Mouse (Mus musculus): ENCODE data around the gene P4hb. TPM values are rescaled to one million over a fixed set of nuclear protein-coding genes. Genes with fewer than 3 reads are reported as not detected.
"Not testable (repeated sequence)": the region's sequence is repeated elsewhere in the genome, so short reads cannot be mapped to it uniquely, and the experiment has no call there.

The P4hb gene
- total RNA-seq, 2 experiments from 2014 or later: 127 to 136 TPM

GRCm38 (mm10) chr11:120575046-120575445 is 2.0 kb upstream of the P4hb start:
- no peak for DNase-seq (ENCODE audit: extremely low spot score in 1 of 2, low spot score in 1 of 2)

- no peak for DNase-seq (ENCODE audit: extremely low spot score in 1 of 2, low spot score in 1 of 2)
Measured at GRCm38 (mm10) chr11:120574278-120574600, 1.2 kb upstream of the P4hb start.

GRCm38 (mm10) chr11:120573585-120574277 is 678 bp upstream of the P4hb start:
- no peak for DNase-seq (ENCODE audit: extremely low spot score in 1 of 2, low spot score in 1 of 2)

- no peak for DNase-seq (ENCODE audit: extremely low spot score in 1 of 2, low spot score in 1 of 2)
Measured at GRCm38 (mm10) chr11:120572417-120572751, 669 bp downstream of the P4hb start.

DNA sequence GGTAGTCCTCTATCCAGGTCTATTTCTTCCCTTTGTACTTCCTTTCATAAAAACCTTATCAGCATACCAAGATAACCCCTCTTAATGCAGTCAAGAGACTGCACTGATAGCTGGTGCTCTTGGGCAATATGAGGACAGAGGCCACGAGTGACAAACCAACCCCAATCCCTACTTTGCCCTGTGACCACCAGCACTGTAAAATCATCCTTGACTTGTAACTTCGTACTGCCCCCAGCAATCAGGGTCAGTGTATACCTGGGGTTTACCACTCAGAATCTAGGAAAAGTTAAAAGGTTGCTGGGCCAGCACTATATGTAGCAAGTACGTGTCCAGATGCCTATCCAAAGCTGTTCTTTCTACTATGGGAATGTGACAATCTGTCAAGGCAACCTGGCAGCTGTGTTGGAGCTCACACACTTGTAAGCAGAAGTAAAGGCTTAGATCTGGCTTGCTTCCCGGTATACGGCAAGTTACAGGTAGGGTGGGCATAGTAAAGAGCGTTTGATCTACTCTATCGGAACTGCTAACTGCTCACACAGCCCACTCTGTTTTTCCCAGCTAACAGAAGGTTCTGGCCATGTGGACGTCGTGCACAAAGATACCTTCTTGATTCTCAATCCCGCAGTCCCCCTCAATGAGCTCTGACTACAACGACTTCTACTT is 1.2 kb downstream of the P4hb start:
- no peak for DNase-seq (ENCODE audit: extremely low spot score in 1 of 2, low spot score in 1 of 2)

GRCm38 (mm10) chr11:120571122-120571521 is 1.9 kb downstream of the P4hb start:
- no peak for DNase-seq (ENCODE audit: extremely low spot score in 1 of 2, low spot score in 1 of 2)

GRCm38 (mm10) chr11:120568324-120568723 is 4.7 kb downstream of the P4hb start:
- no peak for DNase-seq (ENCODE audit: extremely low spot score in 1 of 2, low spot score in 1 of 2)

DNA sequence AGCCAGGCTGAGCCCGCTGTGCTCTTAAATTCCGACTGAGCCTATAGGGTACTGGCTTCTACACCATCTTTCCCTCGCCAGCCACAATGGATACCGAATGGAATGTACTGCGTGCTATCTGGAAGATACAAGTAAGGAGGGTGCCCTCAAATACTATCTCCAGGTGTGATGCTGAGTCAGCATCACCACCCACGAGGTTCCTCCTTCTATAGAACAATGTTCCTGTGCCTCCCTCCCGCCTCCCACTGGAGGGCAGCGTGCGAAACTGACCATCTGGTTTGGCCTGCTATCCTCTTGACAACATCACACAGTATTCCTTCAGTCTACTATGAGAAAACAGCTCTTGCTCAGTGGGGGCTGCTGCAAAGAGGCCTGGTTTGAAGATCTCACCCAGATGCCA is 7.9 kb downstream of the P4hb start:
- DNase-seq (ENCODE audit: extremely low spot score in 1 of 2, low spot score in 1 of 2): no peak

- no peak for DNase-seq (ENCODE audit: extremely low spot score in 1 of 2, low spot score in 1 of 2)
Measured at GRCm38 (mm10) chr11:120562949-120563348, 10.1 kb downstream of the P4hb start.

- no peak for DNase-seq (ENCODE audit: extremely low spot score in 1 of 2, low spot score in 1 of 2)
Measured at GRCm38 (mm10) chr11:120560952-120561728, 11.9 kb downstream of the P4hb start.

GRCm38 (mm10) chr11:120558843-120559242 is 14.2 kb downstream of the P4hb start:
- DNase-seq (ENCODE audit: extremely low spot score in 1 of 2, low spot score in 1 of 2): not testable (repeated sequence)

GRCm38 (mm10) chr11:120555260-120555659 is 17.8 kb downstream of the P4hb start:
- DNase-seq (ENCODE audit: extremely low spot score in 1 of 2, low spot score in 1 of 2): no peak

GRCm38 (mm10) chr11:120554834-120555233 is 18.2 kb downstream of the P4hb start:
- no peak for DNase-seq (ENCODE audit: extremely low spot score in 1 of 2, low spot score in 1 of 2)

DNA sequence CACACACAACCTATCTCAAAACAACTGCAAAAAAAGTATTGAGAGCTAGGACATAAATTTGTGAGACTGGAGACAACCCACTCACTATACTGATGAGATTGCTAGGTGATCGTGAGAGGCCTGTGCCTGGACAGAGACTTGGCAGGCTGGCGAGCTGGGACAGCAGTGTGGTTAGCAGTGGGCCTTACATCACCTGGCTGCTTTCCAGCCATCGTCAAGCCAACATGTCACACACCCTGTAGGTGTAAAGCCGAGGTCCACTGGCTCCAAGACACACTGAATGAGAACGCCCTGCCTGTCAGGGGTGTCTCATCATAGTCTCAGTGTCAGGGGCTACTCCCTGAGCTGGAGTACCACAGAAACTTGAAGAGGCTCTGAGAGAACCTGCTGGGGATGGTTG is 20.3 kb downstream of the P4hb start:
- DNase-seq (ENCODE audit: extremely low spot score in 1 of 2, low spot score in 1 of 2): no peak

- DNase-seq (ENCODE audit: extremely low spot score in 1 of 2, low spot score in 1 of 2): no peak
Measured at GRCm38 (mm10) chr11:120550810-120551440, 22.1 kb downstream of the P4hb start, which contains the start of gene Ppp1r27. Gene Ppp1r27 (minus strand): TSS chr11:120551132.

- no peak for DNase-seq (ENCODE audit: extremely low spot score in 1 of 2, low spot score in 1 of 2)
Measured at GRCm38 (mm10) chr11:120549986-120550809, 22.9 kb downstream of the P4hb start.

- peak; percentile 89 to 92 for DNase-seq (ENCODE audit: extremely low spot score in 1 of 2, low spot score in 1 of 2)
Measured at GRCm38 (mm10) chr11:120549168-120549945, 23.7 kb downstream of the P4hb start, which contains the start of gene Mcrip1. Gene Mcrip1 (minus strand): TSS chr11:120549727.

GRCm38 (mm10) chr11:120548786-120549167 is 24.3 kb downstream of the P4hb start:
- DNase-seq (ENCODE audit: extremely low spot score in 1 of 2, low spot score in 1 of 2): no peak

DNA sequence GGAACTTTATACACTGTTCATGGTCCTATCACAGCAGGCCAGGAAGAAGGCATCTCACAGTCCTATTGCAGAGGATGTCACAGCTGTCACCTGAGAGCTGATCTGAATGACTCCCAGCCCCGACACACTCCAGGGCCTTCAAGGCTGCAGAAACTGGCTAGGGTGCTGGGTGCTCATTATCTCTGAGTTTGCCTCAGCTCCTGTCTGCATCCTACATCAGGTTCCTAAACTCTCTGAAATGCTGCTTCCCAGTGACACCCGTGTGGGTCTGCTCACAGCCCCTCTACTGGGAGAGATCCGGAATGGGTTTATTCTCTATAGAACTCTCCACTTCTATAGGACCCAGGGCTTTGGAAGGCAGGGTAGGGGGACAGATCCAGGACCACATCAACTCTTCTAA is 24.8 kb downstream of the P4hb start:
- no peak for DNase-seq (ENCODE audit: extremely low spot score in 1 of 2, low spot score in 1 of 2)

Measured in layer of hippocampus, postnatal 25 days (tissue).